Mouse (Mus musculus): ENCODE measurements around the gene Rsph10b.

DNA sequence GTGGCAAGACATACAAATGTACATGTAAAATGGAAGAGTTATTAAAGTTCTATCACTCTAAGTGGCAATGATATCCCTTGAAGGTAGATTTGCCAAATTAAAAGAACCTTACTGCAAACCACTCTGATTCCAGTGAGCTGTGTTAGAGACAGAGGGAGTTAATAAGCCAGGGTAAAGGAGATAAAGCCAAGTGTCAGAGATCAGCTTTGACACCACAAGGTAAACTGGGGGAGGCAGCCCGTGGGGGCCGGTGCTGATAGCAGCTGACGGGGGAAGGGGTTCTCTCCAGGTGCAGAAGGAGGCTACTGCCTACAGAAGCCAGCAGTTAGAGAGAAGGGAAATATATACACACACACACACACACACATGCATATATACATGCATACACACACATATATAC lies 39.8 kb downstream of the Rsph10b start:
- TF ChIP-seq POLR2A (IDR thresholded peaks at IDR 0.05; ENCODE audit: insufficient read length, low read depth) (no peak), E2F4 (IDR thresholded peaks at IDR 0.05; ENCODE audit: insufficient read depth) (no peak), MAX (IDR thresholded peaks at IDR 0.05; ENCODE audit: low read depth) (no peak), CEBPB (IDR thresholded peaks at IDR 0.05; ENCODE audit: insufficient read depth, poor library complexity, severe bottlenecking) (no peak), MYOD1 (IDR thresholded peaks at IDR 0.05; ENCODE audit: control insufficient read depth in 1 of 3, insufficient read length in 2 of 3, low read depth in 2 of 3) (no peak), POLR2AphosphoS2 (IDR thresholded peaks at IDR 0.05; ENCODE audit: insufficient read length, low read depth) (no peak), REST (IDR thresholded peaks at IDR 0.05; ENCODE audit: insufficient read depth, insufficient read length) (no peak), SRF (IDR thresholded peaks at IDR 0.05; ENCODE audit: control insufficient read depth, insufficient read length, low read depth) (no peak)

All from myocyte (in vitro differentiated cells).